Mouse (Mus musculus): ENCODE measurements at regions not wholly inside any gene's neighbourhood (a gene's known extent, or its start where the extent isn't known, plus 50 kb on each side); places are given as distances from the start of the nearest gene placed in this dataset.

DNA sequence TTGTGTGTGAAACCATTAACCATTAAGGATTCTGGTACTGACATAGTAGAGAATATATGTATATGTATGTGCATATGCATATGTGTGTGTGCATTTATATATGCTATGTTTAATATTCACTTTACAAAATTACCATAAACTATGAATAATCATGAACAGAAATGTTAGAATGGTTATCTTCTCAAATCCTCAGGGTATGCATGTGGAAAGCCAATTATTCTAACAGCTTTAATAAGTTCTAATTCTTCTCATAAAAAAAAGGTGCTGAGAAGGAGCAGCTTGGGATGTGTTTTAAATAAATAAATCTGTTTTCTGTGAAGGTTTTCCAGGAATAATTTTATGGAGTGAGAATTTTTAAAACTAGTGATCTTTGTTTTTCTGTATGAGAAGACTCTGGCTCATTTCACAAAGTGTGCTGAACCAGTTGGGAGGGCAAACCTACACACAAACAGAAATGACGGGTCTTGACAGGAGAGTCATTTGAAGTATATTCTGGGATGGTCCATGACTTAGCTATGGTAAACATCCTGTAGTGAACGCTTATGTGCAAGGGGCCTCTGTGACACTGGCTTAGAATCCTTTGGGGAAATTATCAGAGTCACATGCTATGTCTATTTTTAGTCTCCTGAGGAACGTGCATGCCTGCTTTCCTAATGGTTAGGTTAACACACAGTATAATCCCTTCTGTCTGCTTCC lies 160.3 kb upstream of the Plpp4 start:
- Histone ChIP-seq H3K4me3 (ENCODE audit: low read depth, low read length) (no peak overlapping the region), H3K27me3 (ENCODE audit: control insufficient read depth, insufficient read depth, low read length) (no peaks in the 10 kb centered on the region), H3K9ac (replicated peaks; ENCODE audit: low read depth, low read length) (no peak overlapping the region), H3K4me1 (ENCODE audit: control insufficient read depth, insufficient read depth) (no peaks in the 10 kb centered on the region), H3K27ac (ENCODE audit: low read depth) (no peak overlapping the region), H3K36me3 (replicated peaks; ENCODE audit: control insufficient read depth, insufficient read depth, low read length) (no peaks in the 10 kb centered on the region), H3K9me3 (replicated peaks; ENCODE audit: control insufficient read depth, low read length) (no peaks in the 10 kb centered on the region), H3K4me2 (ENCODE audit: low read depth, low read length) (no peak overlapping the region)
- WGBS, result 7% methylated on average over 3 of the region's 3 CpGs
- no peak; the same call in 1 of the 2 replicates for ATAC-seq (ENCODE audit: insufficient read depth, low read depth)
- DNase-seq (ENCODE audit: low spot score), result peak; percentile 47
- TF ChIP-seq CTCF (IDR thresholded peaks at IDR 0.05; ENCODE audit: low read depth) (no peak), EP300 (IDR thresholded peaks at IDR 0.05; ENCODE audit: low read depth) (no peak)

DNA sequence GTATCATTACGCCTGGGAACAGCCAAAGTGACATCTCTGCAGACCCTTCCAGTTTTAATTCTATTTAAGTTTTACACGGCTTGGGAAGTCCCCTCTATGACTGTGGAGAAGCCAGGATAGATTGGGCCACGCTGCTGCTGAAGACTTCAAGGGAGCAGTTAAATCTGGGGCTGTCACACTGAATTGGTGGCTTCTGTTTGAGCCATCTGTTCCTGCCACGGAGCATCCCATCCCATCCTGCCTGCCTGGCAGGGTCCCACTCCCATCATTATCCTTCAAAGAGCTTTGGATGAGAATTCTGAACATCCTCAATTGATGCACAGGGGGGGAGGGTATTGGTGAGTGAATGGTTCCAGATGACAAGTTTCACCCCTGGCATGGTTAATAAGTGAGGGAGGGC lies 154.4 kb upstream of the Plpp4 start:
- no peaks in the 10 kb centered on the region for H3K9me3 ChIP-seq (replicated peaks; ENCODE audit: control insufficient read depth, low read length)
- 61% methylated on average over 4 of the region's 4 CpGs for WGBS
- H3K27ac ChIP-seq (ENCODE audit: low read depth), result no peak overlapping the region
- no peak overlapping the region for H3K9ac ChIP-seq (replicated peaks; ENCODE audit: low read depth, low read length)
- DNase-seq (ENCODE audit: low spot score), result no peak
- H3K36me3 ChIP-seq (replicated peaks; ENCODE audit: control insufficient read depth, insufficient read depth, low read length), result no peaks in the 10 kb centered on the region
- no peak for ATAC-seq (ENCODE audit: insufficient read depth, low read depth)
- no peaks in the 10 kb centered on the region for H3K27me3 ChIP-seq (ENCODE audit: control insufficient read depth, insufficient read depth, low read length)
- no peak overlapping the region for H3K4me2 ChIP-seq (ENCODE audit: low read depth, low read length)
- no peaks in the 10 kb centered on the region for H3K4me1 ChIP-seq (ENCODE audit: control insufficient read depth, insufficient read depth)
- no peak for TF ChIP-seq CTCF (IDR thresholded peaks at IDR 0.05; ENCODE audit: low read depth)
- TF ChIP-seq EP300 (IDR thresholded peaks at IDR 0.05; ENCODE audit: low read depth), result no peak
- H3K4me3 ChIP-seq (ENCODE audit: low read depth, low read length), result no peak overlapping the region

DNA sequence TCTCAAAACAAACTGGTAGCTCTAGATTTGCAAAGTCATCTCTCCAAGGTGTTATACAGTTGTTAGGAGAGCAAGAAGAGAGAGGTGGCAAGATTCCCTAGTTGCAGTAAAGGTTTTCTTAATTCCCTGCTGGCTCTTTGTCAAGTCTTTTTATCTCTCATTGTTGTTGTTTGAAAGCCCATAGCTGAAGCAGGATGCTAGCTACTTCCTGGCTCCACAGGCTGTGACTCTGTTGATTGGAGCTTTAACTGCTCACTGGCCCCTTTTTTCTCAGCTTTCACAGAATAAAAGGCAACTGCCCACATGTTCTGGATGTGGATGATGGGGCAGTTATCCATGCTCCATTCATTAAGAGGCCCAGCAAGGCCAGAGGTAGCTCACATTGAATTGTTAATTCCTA lies 122.7 kb upstream of the Plpp4 start:
- ATAC-seq (ENCODE audit: insufficient read depth, low read depth), result no peak
- peak; percentile 26 for DNase-seq (ENCODE audit: low spot score)
- TF ChIP-seq CTCF (IDR thresholded peaks at IDR 0.05; ENCODE audit: low read depth) (no peak), EP300 (IDR thresholded peaks at IDR 0.05; ENCODE audit: low read depth) (no peak)

DNA sequence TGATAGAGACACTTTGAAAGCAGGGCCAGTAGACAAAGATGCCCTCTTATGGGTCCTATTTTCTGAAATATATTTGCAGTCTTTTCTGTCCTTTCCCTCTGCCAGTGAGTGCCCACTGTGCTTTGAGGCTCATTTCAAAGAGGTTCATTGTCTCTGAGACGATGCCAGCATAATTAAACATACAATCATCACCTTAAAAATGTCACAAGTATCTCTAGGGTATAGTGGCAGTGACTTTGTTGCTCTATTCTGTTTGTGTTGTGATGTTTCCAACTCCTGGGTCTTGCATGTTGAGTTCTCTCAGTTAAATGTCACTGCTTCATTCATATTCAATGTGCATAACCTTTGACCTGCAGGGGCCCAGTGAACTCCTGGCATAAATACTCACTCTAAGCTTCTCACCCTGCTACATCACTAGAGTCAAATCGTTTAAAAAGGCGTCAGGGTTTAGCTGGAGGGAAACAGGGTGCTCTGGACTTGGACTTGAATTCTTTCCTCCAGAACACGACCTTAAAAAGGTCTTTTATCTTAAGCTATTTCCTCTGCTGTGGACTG lies 122.1 kb upstream of the Plpp4 start:
- Histone ChIP-seq H3K27me3 (ENCODE audit: control insufficient read depth, insufficient read depth, low read length) (no peaks in the 10 kb centered on the region), H3K4me2 (ENCODE audit: low read depth, low read length) (no peak overlapping the region), H3K9ac (replicated peaks; ENCODE audit: low read depth, low read length) (no peak overlapping the region), H3K4me1 (ENCODE audit: control insufficient read depth, insufficient read depth) (no peaks in the 10 kb centered on the region), H3K27ac (ENCODE audit: low read depth) (no peak overlapping the region), H3K9me3 (replicated peaks; ENCODE audit: control insufficient read depth, low read length) (no peaks in the 10 kb centered on the region), H3K4me3 (ENCODE audit: low read depth, low read length) (no peak overlapping the region), H3K36me3 (replicated peaks; ENCODE audit: control insufficient read depth, insufficient read depth, low read length) (no peaks in the 10 kb centered on the region)
- ATAC-seq (ENCODE audit: insufficient read depth, low read depth) (no peak), DNase-seq (ENCODE audit: low spot score) (no peak)
- WGBS, result 23% methylated on average over 4 of the region's 4 CpGs
- TF ChIP-seq EP300 (IDR thresholded peaks at IDR 0.05; ENCODE audit: low read depth), result no peak
- no peak for TF ChIP-seq CTCF (IDR thresholded peaks at IDR 0.05; ENCODE audit: low read depth)

More for the DNA sequence above, 122.7 kb upstream of the Plpp4 start:
- Histone ChIP-seq H3K9me3 (replicated peaks; ENCODE audit: control insufficient read depth, low read length) (no peaks in the 10 kb centered on the region), H3K4me3 (ENCODE audit: low read depth, low read length) (no peak overlapping the region), H3K4me1 (ENCODE audit: control insufficient read depth, insufficient read depth) (no peaks in the 10 kb centered on the region), H3K27ac (ENCODE audit: low read depth) (no peak overlapping the region), H3K27me3 (ENCODE audit: control insufficient read depth, insufficient read depth, low read length) (no peaks in the 10 kb centered on the region), H3K9ac (replicated peaks; ENCODE audit: low read depth, low read length) (no peak overlapping the region), H3K4me2 (ENCODE audit: low read depth, low read length) (no peak overlapping the region), H3K36me3 (replicated peaks; ENCODE audit: control insufficient read depth, insufficient read depth, low read length) (no peaks in the 10 kb centered on the region)

DNA sequence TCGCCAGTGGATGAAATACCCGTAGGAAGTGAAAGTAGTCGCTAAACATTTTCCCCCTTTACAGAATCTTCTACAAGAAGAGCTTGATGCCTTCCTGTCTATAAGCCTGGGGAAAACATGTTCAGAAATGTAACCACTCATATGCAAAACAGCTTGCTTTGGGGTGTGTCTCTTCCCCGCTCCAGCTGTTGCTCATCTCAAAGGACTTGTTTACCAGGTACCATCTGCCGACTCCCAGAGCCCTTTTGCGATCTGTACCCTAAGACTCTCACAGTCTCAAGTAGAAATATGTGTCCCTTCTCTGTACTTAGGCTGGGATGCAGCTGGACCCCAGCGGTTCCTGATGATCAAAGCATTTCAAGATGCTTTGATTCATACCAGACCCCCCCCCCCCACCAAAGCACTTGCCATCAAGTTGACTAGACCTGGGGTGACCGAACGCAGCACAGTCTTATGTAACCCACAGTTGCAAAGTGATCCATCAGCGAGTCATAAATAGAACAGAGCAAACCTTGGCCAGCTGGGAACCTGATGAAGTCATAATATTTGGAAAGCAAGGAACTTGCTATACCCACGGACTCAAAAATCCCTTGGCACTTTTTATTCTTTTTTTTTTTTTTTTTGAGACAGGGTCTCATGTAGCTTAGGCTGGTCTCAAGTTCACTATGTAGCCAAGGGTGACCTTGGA lies 119.4 kb upstream of the Plpp4 start:
- Histone ChIP-seq H3K9me3 (replicated peaks; ENCODE audit: control insufficient read depth, low read length) (no peaks in the 10 kb centered on the region), H3K4me1 (ENCODE audit: control insufficient read depth, insufficient read depth) (no peaks in the 10 kb centered on the region), H3K4me2 (ENCODE audit: low read depth, low read length) (no peak overlapping the region), H3K9ac (replicated peaks; ENCODE audit: low read depth, low read length) (no peak overlapping the region), H3K27me3 (ENCODE audit: control insufficient read depth, insufficient read depth, low read length) (no peaks in the 10 kb centered on the region), H3K27ac (ENCODE audit: low read depth) (no peak overlapping the region), H3K4me3 (ENCODE audit: low read depth, low read length) (no peak overlapping the region), H3K36me3 (replicated peaks; ENCODE audit: control insufficient read depth, insufficient read depth, low read length) (no peaks in the 10 kb centered on the region)
- TF ChIP-seq CTCF (IDR thresholded peaks at IDR 0.05; ENCODE audit: low read depth) (no peak), EP300 (IDR thresholded peaks at IDR 0.05; ENCODE audit: low read depth) (no peak)
- WGBS, result 75% methylated on average over 11 of the region's 11 CpGs
- ATAC-seq (ENCODE audit: insufficient read depth, low read depth) (no peak), DNase-seq (ENCODE audit: low spot score) (no peak)
